ENCODE assay signal across 20 mouse cellular contexts in genomic region chr11:75688132-75688531, GRCm38 (mm10). TPM values are rescaled to one million over a fixed set of nuclear protein-coding genes. Genes with fewer than 3 reads are reported as not detected.
DNase-seq lines count a peak whose midpoint lies in the region; ATAC-seq and TF ChIP-seq lines count a peak whose summit lies in the region.
"Had no signal": no experiment of that assay in that cellular context is flagged by ENCODE, and none has a peak within 500 bp of the region (broad histone marks: within the 10 kb centered on the region; RNA-seq: fewer than 3 reads in every experiment).

No protein-coding gene starts in this region.

- DNase-seq in gastrocnemius, adult 2 months, result no peak
- DNase-seq in gastrocnemius, postnatal 14 days, result no peak
- DNase-seq in heart, postnatal 36 days, result no peak
- no peak for DNase-seq in liver, adult 2 months (ENCODE audit: extremely low read depth, low read depth, low spot score)
- no peak for DNase-seq in liver, embryonic 11.5 days (ENCODE audit: low spot score)
- no peak for DNase-seq in hindbrain, embryonic 11.5 days (ENCODE audit: low spot score)
- DNase-seq: cerebellum, adult 18-20 months; cerebellum, postnatal 36 days; gastrocnemius, postnatal 10 days; layer of hippocampus, postnatal 36 days; lung, postnatal 36 days; right cerebral cortex, postnatal 14 days; thymus, postnatal 36 days had no signal

- H3K4me2 ChIP-seq in heart, embryonic 16.5 days (ENCODE audit: low read depth, low read length), result no peak overlapping the region
- H3K4me2 ChIP-seq in liver, embryonic 11.5 days, result no peak overlapping the region
- peak overlapping the region; percentile 49 for H3K4me2 ChIP-seq in myocyte (ENCODE audit: low read depth)
- no peak overlapping the region for H3K4me2 ChIP-seq in hindbrain, embryonic 11.5 days (replicated peaks; ENCODE audit: low read depth, low read length)
- H3K4me2 ChIP-seq: forebrain, embryonic 13.5 days; limb, embryonic 13.5 days; lung, embryonic 14.5 days had no signal

- peaks cover 49% of the 10 kb centered on the region; the same call in 1 of the 2 replicates for H3K79me2 ChIP-seq in liver, adult 2 months (ENCODE audit: control insufficient read depth, insufficient read depth, low read length)
- H3K79me2 ChIP-seq in myocyte (ENCODE audit: control insufficient read depth, insufficient read depth), result peaks cover 91% of the 10 kb centered on the region

- no peak for TF ChIP-seq POLR2A in liver, adult 2 months (IDR thresholded peaks at IDR 0.05; ENCODE audit: extremely low read depth, insufficient read depth, low read length)
- no peak for TF ChIP-seq POLR2A in myocyte (IDR thresholded peaks at IDR 0.05; ENCODE audit: insufficient read length, low read depth)

- no peak overlapping the region for H3K9ac ChIP-seq in heart, embryonic 16.5 days (ENCODE audit: low read length)
- no peak overlapping the region for H3K9ac ChIP-seq in liver, adult 2 months (ENCODE audit: low read depth, low read length)
- no peak overlapping the region for H3K9ac ChIP-seq in liver, embryonic 11.5 days (ENCODE audit: low read depth, low read length)
- H3K9ac ChIP-seq in hindbrain, embryonic 11.5 days (ENCODE audit: low read depth, low read length), result no peak overlapping the region
- H3K9ac ChIP-seq: forebrain, embryonic 13.5 days; limb, embryonic 13.5 days; lung, embryonic 14.5 days had no signal

- no peak overlapping the region for H3ac ChIP-seq in myocyte (ENCODE audit: control insufficient read depth, insufficient read length)

- ATAC-seq in heart, embryonic 16.5 days (replicated peaks; ENCODE audit: extremely low read depth, insufficient read depth, low FRiP score), result no peak
- no peak for ATAC-seq in liver, embryonic 11.5 days (replicated peaks; ENCODE audit: low FRiP score)
- no peak for ATAC-seq in hindbrain, embryonic 11.5 days (ENCODE audit: low FRiP score)
- ATAC-seq: forebrain, embryonic 13.5 days; hindbrain, postnatal 0 days; midbrain, embryonic 16.5 days had no signal

- H3K27ac ChIP-seq in gastrocnemius, adult 2 months, result peak overlapping the region; percentile 63
- 0 out of 2 replicates have a peak overlapping the region, but pooled peaks have one; percentile 9 for H3K27ac ChIP-seq in heart, embryonic 16.5 days (ENCODE audit: low read length)
- H3K27ac ChIP-seq in liver, adult 2 months (replicated peaks; ENCODE audit: insufficient read depth, low read depth, low read length), result peak overlapping the region; percentile 58; the same call in 1 of the 2 replicates
- no peak overlapping the region for H3K27ac ChIP-seq in liver, embryonic 11.5 days (ENCODE audit: low read depth, low read length)
- no peak overlapping the region for H3K27ac ChIP-seq in hindbrain, embryonic 11.5 days (ENCODE audit: low read depth, low read length)
- H3K27ac ChIP-seq: forebrain, embryonic 13.5 days; hindbrain, postnatal 0 days; limb, embryonic 13.5 days had no signal

- no peak overlapping the region for H3K4me3 ChIP-seq in gastrocnemius, adult 2 months
- H3K4me3 ChIP-seq in heart, embryonic 16.5 days (ENCODE audit: low read length), result no peak overlapping the region
- H3K4me3 ChIP-seq in liver, adult 2 months (ENCODE audit: insufficient read depth, low read depth, low read length), result no peak overlapping the region
- H3K4me3 ChIP-seq in liver, embryonic 11.5 days (ENCODE audit: low read depth, low read length), result no peak overlapping the region
- H3K4me3 ChIP-seq in myocyte, result no peak overlapping the region
- H3K4me3 ChIP-seq in hindbrain, embryonic 11.5 days (ENCODE audit: low read depth, low read length), result no peak overlapping the region
- H3K4me3 ChIP-seq: forebrain, embryonic 13.5 days; limb, embryonic 13.5 days had no signal

- WGBS in heart, embryonic 16.5 days, result 86% methylated on average over 2 of the region's 2 CpGs
- 51% methylated on average over 2 of the region's 2 CpGs for WGBS in liver, adult 2 months
- 96% methylated on average over 2 of the region's 2 CpGs for WGBS in liver, embryonic 11.5 days
- 92% methylated on average over 2 of the region's 2 CpGs for WGBS in hindbrain, embryonic 11.5 days

- peaks cover 9% of the 10 kb centered on the region for H3K4me1 ChIP-seq in heart, embryonic 16.5 days (ENCODE audit: control insufficient read depth, insufficient read depth, low read length)
- H3K4me1 ChIP-seq in liver, adult 2 months (ENCODE audit: control insufficient read depth, insufficient read depth, low read length), result peaks cover 23% of the 10 kb centered on the region
- H3K4me1 ChIP-seq in liver, embryonic 11.5 days (replicated peaks; ENCODE audit: control insufficient read depth, insufficient read depth, low read length), result peaks cover 5% of the 10 kb centered on the region; the same call in 1 of the 2 replicates
- no peaks in the 10 kb centered on the region for H3K4me1 ChIP-seq in hindbrain, embryonic 11.5 days (replicated peaks; ENCODE audit: control insufficient read depth, insufficient read depth, low read length)
- H3K4me1 ChIP-seq: forebrain, embryonic 13.5 days had no signal

- TF ChIP-seq CTCF in gastrocnemius, adult 2 months (IDR thresholded peaks at IDR 0.05), result no peak
- no peak for TF ChIP-seq CTCF in liver, adult 2 months (IDR thresholded peaks at IDR 0.05; ENCODE audit: low read depth, low read length)

- peaks cover 16% of the 10 kb centered on the region for H3K36me3 ChIP-seq in heart, embryonic 16.5 days (ENCODE audit: control insufficient read depth, insufficient read depth)
- H3K36me3 ChIP-seq in liver, adult 2 months (ENCODE audit: control insufficient read depth, insufficient read depth, low read length), result peaks cover 12% of the 10 kb centered on the region
- peaks cover 29% of the 10 kb centered on the region for H3K36me3 ChIP-seq in liver, embryonic 11.5 days (ENCODE audit: control insufficient read depth, insufficient read depth, low read length)
- H3K36me3 ChIP-seq in myocyte (ENCODE audit: control insufficient read depth, insufficient read depth), result peaks cover 22% of the 10 kb centered on the region
- H3K36me3 ChIP-seq in hindbrain, embryonic 11.5 days (ENCODE audit: control insufficient read depth, insufficient read depth, low read length), result no peaks in the 10 kb centered on the region

- intact Hi-C loops in gastrocnemius, adult 2 months (cut with DNase I), result no loop called here
- intact Hi-C loops in gastrocnemius, postnatal 14 days (cut with DNase I; ENCODE audit: low total_unique reads), result no loop called here
- intact Hi-C loops in heart, postnatal 36 days (cut with DNase I), result no loop called here

- H3K9me3 ChIP-seq in heart, embryonic 16.5 days (replicated peaks; ENCODE audit: control insufficient read depth, low read length), result no peaks in the 10 kb centered on the region; the same call in 1 of the 2 replicates
- H3K9me3 ChIP-seq in liver, embryonic 11.5 days (ENCODE audit: control insufficient read depth, low read length), result no peaks in the 10 kb centered on the region
- H3K9me3 ChIP-seq in hindbrain, embryonic 11.5 days (ENCODE audit: control insufficient read depth, low read length), result no peaks in the 10 kb centered on the region
- H3K9me3 ChIP-seq: forebrain, embryonic 13.5 days; limb, embryonic 13.5 days had no signal

- no peaks in the 10 kb centered on the region for H3K27me3 ChIP-seq in heart, embryonic 16.5 days (ENCODE audit: control insufficient read depth, insufficient read depth, low read length)
- no peaks in the 10 kb centered on the region for H3K27me3 ChIP-seq in liver, adult 2 months (ENCODE audit: control insufficient read depth, insufficient read depth, low read length)
- H3K27me3 ChIP-seq in liver, embryonic 11.5 days (replicated peaks; ENCODE audit: control insufficient read depth, insufficient read depth, low read length), result no peaks in the 10 kb centered on the region
- H3K27me3 ChIP-seq in myocyte (ENCODE audit: control insufficient read depth, insufficient read depth, insufficient read length), result no peaks in the 10 kb centered on the region
- no peaks in the 10 kb centered on the region for H3K27me3 ChIP-seq in hindbrain, embryonic 11.5 days (ENCODE audit: control insufficient read depth, insufficient read depth, low read length)
- H3K27me3 ChIP-seq: forebrain, embryonic 13.5 days; limb, embryonic 13.5 days had no signal

RNA-seq across cellular contexts. Expression of gene Crk, which starts 9.1 kb away (rescaled TPM):
- 10 to 100 TPM; 53.4 to 64.3 TPM for total RNA-seq in gastrocnemius, adult 2 months (2021)
- 10 to 100 TPM; 44.6 to 45.4 TPM for total RNA-seq in gastrocnemius, postnatal 14 days (2021)
- polyA plus RNA-seq in heart, embryonic 16.5 days (2015; fragmentation: Nextera tagmentation; extraction: Ambion mirVana), result 99.6 and 101 TPM in 2 replicates
- total RNA-seq in heart, postnatal 36 days (2021), result 10 to 100 TPM; 78.4 to 84.2 TPM
- 50.5 and 51.1 TPM in 2 replicates for total RNA-seq in liver, adult 2 months (2014; rRNA removed)
- polyA plus RNA-seq in liver, adult 2 months (2012; rRNA removed), result 47.7 and 57.5 TPM in 2 replicates
- 70.4 and 71.1 TPM in 2 replicates for polyA plus RNA-seq in liver, embryonic 11.5 days (2014; fragmentation: Nextera tagmentation; extraction: Ambion mirVana)
- 34.5 TPM for polyA plus RNA-seq in myocyte (2012; fragmentation: generic; extraction: Trizol)
- 113 and 127 TPM in 2 replicates for polyA plus RNA-seq in hindbrain, embryonic 11.5 days (2014; fragmentation: Nextera tagmentation; extraction: Ambion mirVana)

RNA-seq across cellular contexts. Expression of gene Myo1c, which starts 37.8 kb away (rescaled TPM):
- total RNA-seq in gastrocnemius, adult 2 months (2021), result 10 to 100 TPM; 34.1 to 43.9 TPM
- total RNA-seq in gastrocnemius, postnatal 14 days (2021), result 10 to 100 TPM; 50.5 to 51.8 TPM
- polyA plus RNA-seq in heart, embryonic 16.5 days (2015; fragmentation: Nextera tagmentation; extraction: Ambion mirVana), result 72.4 and 83.8 TPM in 2 replicates
- 100 to 1,000 TPM; 110 to 122 TPM for total RNA-seq in heart, postnatal 36 days (2021)
- total RNA-seq in liver, adult 2 months (2014; rRNA removed), result 15.6 and 17.9 TPM in 2 replicates
- 17.0 and 21.5 TPM in 2 replicates for polyA plus RNA-seq in liver, adult 2 months (2012; rRNA removed)
- 37.4 and 41.9 TPM in 2 replicates for polyA plus RNA-seq in liver, embryonic 11.5 days (2014; fragmentation: Nextera tagmentation; extraction: Ambion mirVana)
- 177 TPM for polyA plus RNA-seq in myocyte (2012; fragmentation: generic; extraction: Trizol)
- polyA plus RNA-seq in hindbrain, embryonic 11.5 days (2014; fragmentation: Nextera tagmentation; extraction: Ambion mirVana), result 9.9 and 10.4 TPM in 2 replicates

RNA-seq across cellular contexts. Expression of gene Ywhae, which starts 44.5 kb away (rescaled TPM):
- total RNA-seq in gastrocnemius, adult 2 months (2021), result 100 to 1,000 TPM; 545 to 577 TPM
- total RNA-seq in gastrocnemius, postnatal 14 days (2021), result 100 to 1,000 TPM; 633 to 674 TPM
- polyA plus RNA-seq in heart, embryonic 16.5 days (2015; fragmentation: Nextera tagmentation; extraction: Ambion mirVana), result 646 and 689 TPM in 2 replicates
- total RNA-seq in heart, postnatal 36 days (2021), result 100 to 1,000 TPM; 561 to 563 TPM
- 74.6 and 87.7 TPM in 2 replicates for total RNA-seq in liver, adult 2 months (2014; rRNA removed)
- 90.7 and 96.7 TPM in 2 replicates for polyA plus RNA-seq in liver, adult 2 months (2012; rRNA removed)
- 710 and 755 TPM in 2 replicates for polyA plus RNA-seq in liver, embryonic 11.5 days (2014; fragmentation: Nextera tagmentation; extraction: Ambion mirVana)
- 612 TPM for polyA plus RNA-seq in myocyte (2012; fragmentation: generic; extraction: Trizol)
- 1,626 and 1,696 TPM in 2 replicates for polyA plus RNA-seq in hindbrain, embryonic 11.5 days (2014; fragmentation: Nextera tagmentation; extraction: Ambion mirVana)

RNA-seq across cellular contexts. Expression of gene Inpp5k, which starts 57.3 kb away (rescaled TPM):
- total RNA-seq in gastrocnemius, adult 2 months (2021), result 10 to 100 TPM; 25.9 to 27.4 TPM
- total RNA-seq in gastrocnemius, postnatal 14 days (2021), result 10 to 100 TPM; 17.0 to 23.0 TPM
- 29.1 and 31.1 TPM in 2 replicates for polyA plus RNA-seq in heart, embryonic 16.5 days (2015; fragmentation: Nextera tagmentation; extraction: Ambion mirVana)
- 10 to 100 TPM; 32.7 to 33.5 TPM for total RNA-seq in heart, postnatal 36 days (2021)
- 12.3 and 13.4 TPM in 2 replicates for total RNA-seq in liver, adult 2 months (2014; rRNA removed)
- 12.2 and 17.2 TPM in 2 replicates for polyA plus RNA-seq in liver, adult 2 months (2012; rRNA removed)
- polyA plus RNA-seq in liver, embryonic 11.5 days (2014; fragmentation: Nextera tagmentation; extraction: Ambion mirVana), result 21.9 and 22.2 TPM in 2 replicates
- 20.7 TPM for polyA plus RNA-seq in myocyte (2012; fragmentation: generic; extraction: Trizol)
- 26.5 and 28.8 TPM in 2 replicates for polyA plus RNA-seq in hindbrain, embryonic 11.5 days (2014; fragmentation: Nextera tagmentation; extraction: Ambion mirVana)

Comparison
In these comparisons a context has a peak if more than half of its experiments do, and no peak if none do; other contexts are left out.
1. H3K27ac ChIP-seq: peak in gastrocnemius, adult 2 months (single experiment), heart, embryonic 16.5 days (single experiment) and liver, adult 2 months (single experiment); none in liver, embryonic 11.5 days (single experiment) and hindbrain, embryonic 11.5 days (single experiment).